ENCODE assay signal across 9 mouse cellular contexts in genomic region chr1:153894979-153895378, GRCm38 (mm10). TPM values are rescaled to one million over a fixed set of nuclear protein-coding genes. Genes with fewer than 3 reads are reported as not detected.
DNase-seq lines count a peak whose midpoint lies in the region; ATAC-seq lines count a peak whose summit lies in the region.
"Had no signal": no experiment of that assay in that cellular context is flagged by ENCODE, and none has a peak within 500 bp of the region (broad histone marks: within the 10 kb centered on the region; RNA-seq: fewer than 3 reads in every experiment).

No protein-coding gene starts in this region.

- peak; percentile 20 for ATAC-seq in liver, embryonic 16.5 days (ENCODE audit: low read depth)

- no peak overlapping the region for H3K4me2 ChIP-seq in liver, embryonic 16.5 days (ENCODE audit: low read depth, low read length)
- H3K4me2 ChIP-seq: limb, embryonic 15.5 days had no signal

- H3K36me3 ChIP-seq in liver, embryonic 16.5 days (ENCODE audit: control insufficient read depth, insufficient read depth), result no peaks in the 10 kb centered on the region
- H3K36me3 ChIP-seq: limb, embryonic 15.5 days had no signal

- no peaks in the 10 kb centered on the region for H3K9me3 ChIP-seq in liver, embryonic 16.5 days (replicated peaks; ENCODE audit: control insufficient read depth, low read length)
- H3K9me3 ChIP-seq: limb, embryonic 15.5 days had no signal

- H3K9ac ChIP-seq in liver, embryonic 16.5 days (ENCODE audit: low read depth, low read length), result no peak overlapping the region
- H3K9ac ChIP-seq: limb, embryonic 15.5 days had no signal

- H3K4me3 ChIP-seq in liver, embryonic 16.5 days (ENCODE audit: low read depth, low read length), result no peak overlapping the region
- H3K4me3 ChIP-seq: limb, embryonic 15.5 days had no signal

- DNase-seq in B cell, adult 2 months, result peak; percentile 79 to 81
- peak; percentile 73 for DNase-seq in ES-CJ7 (ENCODE audit: low read depth, low spot score)
- peak; percentile 45 for DNase-seq in cerebellum, adult 11-12 months
- peak; percentile 80 for DNase-seq in forelimb bud, embryonic 11.5 days (ENCODE audit: low read depth, low spot score)
- DNase-seq in kidney, adult 9 months, result peak; percentile 80
- DNase-seq in right cerebral cortex, postnatal 10 days (ENCODE audit: low spot score in 2 of 2), result peak; percentile 89
- peak; percentile 77 for DNase-seq in yolk sac, embryonic 10.5 days (ENCODE audit: low spot score)

- peaks cover 20% of the 10 kb centered on the region for H3K4me1 ChIP-seq in liver, embryonic 16.5 days (ENCODE audit: control insufficient read depth, low read depth, low read length)

- H3K27ac ChIP-seq in liver, embryonic 16.5 days (ENCODE audit: low read length), result no peak overlapping the region

- 25% methylated on average over 5 of the region's 5 CpGs for WGBS in liver, embryonic 16.5 days (ENCODE audit: insufficient replicate concordance)

- H3K27me3 ChIP-seq in liver, embryonic 16.5 days (ENCODE audit: control insufficient read depth, insufficient read depth, low read depth, low read length), result no peaks in the 10 kb centered on the region
- H3K27me3 ChIP-seq: limb, embryonic 15.5 days had no signal

RNA-seq across cellular contexts. Expression of gene Teddm1a, which starts 3.4 kb away (rescaled TPM):
- 0.06 TPM in 1 of 2 replicates, not detected in the other for polyA plus RNA-seq in liver, embryonic 16.5 days (2015; fragmentation: Nextera tagmentation; extraction: Ambion mirVana)
- polyA plus RNA-seq: limb, embryonic 15.5 days had no signal

RNA-seq across cellular contexts. Expression of gene Glul, which starts 4.8 kb away (rescaled TPM):
- 143 and 144 TPM in 2 replicates for polyA plus RNA-seq in liver, embryonic 16.5 days (2015; fragmentation: Nextera tagmentation; extraction: Ambion mirVana)

RNA-seq across cellular contexts. Expression of gene Teddm2, which starts 5.0 kb away (rescaled TPM):
- polyA plus RNA-seq in liver, embryonic 16.5 days (2015; fragmentation: Nextera tagmentation; extraction: Ambion mirVana), result 0.40 and 0.58 TPM in 2 replicates

RNA-seq across cellular contexts. Expression of gene Teddm1b, which starts 20.8 kb away (rescaled TPM):
- 0.08 and 0.09 TPM in 2 replicates for polyA plus RNA-seq in liver, embryonic 16.5 days (2015; fragmentation: Nextera tagmentation; extraction: Ambion mirVana)

RNA-seq across cellular contexts. Expression of gene Rgsl1, which starts 51.0 kb away (rescaled TPM):
- 0.04 TPM in 1 of 2 replicates, not detected in the other for polyA plus RNA-seq in liver, embryonic 16.5 days (2015; fragmentation: Nextera tagmentation; extraction: Ambion mirVana)
